Mouse (Mus musculus) cerebellum, adult 8-10 months (tissue): ENCODE measurements around the gene Cox6b2.
A peak's percentile ranks its signal among the peaks of the same experiment; 100 is the strongest.
"Not testable (repeated sequence)": the region's sequence is repeated elsewhere in the genome, so short reads cannot be mapped to it uniquely, and the experiment has no call there.

ENCODE experiments used
- DNase-seq: peaks from one replicate; pipeline ENCODE4 v3.0.0; 2022

The Cox6b2 gene

DNA sequence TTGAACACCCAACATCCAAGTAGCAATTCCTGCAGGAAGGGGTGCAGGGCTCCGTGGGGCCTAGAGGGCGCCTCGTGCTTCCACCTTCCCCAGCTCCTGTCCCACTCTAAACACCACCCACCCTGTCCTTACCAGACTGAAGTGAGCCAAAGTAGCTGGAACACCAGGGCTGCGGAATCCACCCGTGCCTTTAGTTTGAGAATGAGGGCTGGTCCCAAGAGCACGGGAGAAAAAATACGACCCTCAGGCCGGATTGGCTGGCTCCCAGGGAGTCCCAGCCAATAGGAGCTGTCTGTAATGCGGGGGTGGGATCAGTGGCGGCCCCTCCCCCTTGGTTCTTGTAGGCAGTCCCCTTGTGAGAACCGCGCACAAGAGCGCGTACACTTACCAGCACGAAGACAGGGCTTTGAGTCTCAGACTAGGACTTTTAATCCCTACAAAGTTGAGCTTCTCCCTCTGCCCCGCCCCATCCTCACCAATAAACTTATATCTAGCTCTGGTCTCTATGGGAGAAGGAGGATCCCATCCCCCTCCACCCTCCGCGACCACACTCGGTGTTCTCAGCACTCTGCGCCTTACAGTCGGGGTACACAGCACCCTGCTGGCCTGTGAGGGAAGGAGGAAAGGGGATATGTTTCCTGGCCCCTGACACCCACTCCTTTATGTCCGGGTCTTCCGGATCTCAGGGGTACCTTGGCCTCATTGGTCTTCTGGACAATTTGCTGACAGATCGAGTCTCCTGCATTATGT lies at the start of gene Cox6b2:
Cox6b2 (minus strand) TSS at position 274 of the 750 bp plus-strand sequence.
- no peak for DNase-seq

DNA sequence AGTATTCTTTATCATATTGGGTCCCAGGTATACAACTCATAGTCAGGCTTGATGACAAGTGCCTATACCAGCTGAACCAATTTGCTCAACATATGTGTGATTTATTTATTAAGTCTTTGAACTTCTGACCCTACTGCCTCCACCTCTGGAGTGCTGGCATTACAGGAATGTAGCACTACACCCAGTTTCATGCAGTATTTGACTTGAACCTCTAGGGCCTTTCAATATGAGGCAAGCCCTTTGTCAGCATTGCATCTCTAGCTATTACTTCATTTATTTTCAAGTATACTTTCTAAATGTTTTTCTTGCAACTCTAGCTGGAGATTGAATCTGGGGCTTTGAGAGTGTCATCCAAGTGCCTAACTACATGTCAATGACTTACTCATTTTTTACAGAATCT lies 49.4 kb upstream of the Cox6b2 start:
- DNase-seq = no peak

DNA sequence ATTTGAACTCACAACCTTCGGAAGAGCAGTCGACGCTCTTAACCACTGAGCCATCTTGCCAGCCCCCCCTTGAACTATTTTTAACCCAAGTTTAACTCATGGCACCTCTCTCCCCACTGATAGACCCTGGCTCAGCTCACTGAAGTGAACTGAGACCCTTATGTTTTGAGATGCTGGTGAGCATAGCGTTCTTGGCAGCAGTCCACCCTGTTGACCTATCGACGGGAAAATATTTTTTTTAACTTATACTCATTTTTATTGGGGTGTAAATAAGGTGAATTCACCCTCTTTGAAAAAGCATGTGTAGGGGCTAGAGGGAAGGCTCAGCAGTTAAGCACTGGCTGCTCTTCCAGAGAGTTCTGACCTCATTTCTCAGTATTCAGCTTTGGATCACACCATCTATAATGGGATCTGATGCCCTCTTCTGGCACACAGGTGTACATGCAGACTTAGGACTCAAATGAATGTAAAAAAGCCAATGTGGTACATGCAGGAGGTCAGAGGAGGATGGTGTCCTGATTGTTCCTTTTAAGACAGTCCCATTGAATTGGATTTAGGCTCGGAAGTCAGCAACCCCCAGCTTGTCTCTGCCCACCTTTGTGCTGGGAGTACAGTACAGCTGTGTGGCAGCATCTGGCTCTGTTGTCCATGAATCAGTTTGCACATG lies 43.0 kb upstream of the Cox6b2 start:
- peak; percentile 41 for DNase-seq

DNA sequence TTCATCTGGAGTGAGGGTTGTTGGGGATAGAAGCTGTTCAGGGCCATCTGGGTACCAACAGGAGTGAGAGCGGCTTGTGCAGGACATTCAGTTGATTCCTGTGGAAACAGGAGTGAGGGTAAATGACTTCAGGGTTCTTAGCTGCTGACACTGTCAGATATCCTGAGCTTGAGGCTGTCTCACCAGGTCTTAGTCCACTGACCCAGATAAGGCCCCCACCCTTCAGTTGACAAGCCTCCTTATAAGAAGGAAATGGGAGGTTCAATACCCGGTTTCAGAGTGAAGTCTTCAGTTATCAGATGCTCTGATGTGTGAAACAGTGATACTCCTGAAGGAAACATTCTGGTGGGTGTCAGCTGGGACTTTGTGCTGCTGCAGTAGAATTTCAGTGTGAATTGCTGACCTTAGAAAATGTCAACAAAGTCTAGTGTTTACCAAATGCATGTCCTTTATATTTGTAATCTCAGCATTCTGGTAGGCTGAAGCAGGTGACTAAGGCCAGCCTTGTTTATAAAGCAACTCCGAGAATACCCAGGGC lies 41.8 kb upstream of the Cox6b2 start:
- no peak for DNase-seq

DNA sequence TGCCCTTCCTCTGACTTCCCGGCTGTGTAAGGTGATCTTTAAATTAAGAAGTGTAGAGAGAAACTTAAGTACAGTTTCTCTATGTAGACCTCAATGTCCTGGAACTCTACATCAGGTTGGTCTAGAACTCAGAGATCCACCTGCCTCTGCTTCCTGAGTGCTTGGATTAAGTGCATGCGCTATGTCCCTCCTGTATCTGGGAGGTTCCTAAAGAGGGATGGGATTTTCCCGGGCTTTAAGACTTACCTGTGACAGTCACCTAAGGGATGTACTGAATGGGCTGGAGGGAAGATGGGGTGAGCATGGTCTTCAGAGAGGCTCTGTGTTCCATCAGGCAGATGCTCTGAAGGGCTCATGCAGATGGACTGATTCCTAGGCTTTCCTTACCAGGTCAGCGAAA lies 40.8 kb upstream of the Cox6b2 start:
- no peak for DNase-seq

DNA sequence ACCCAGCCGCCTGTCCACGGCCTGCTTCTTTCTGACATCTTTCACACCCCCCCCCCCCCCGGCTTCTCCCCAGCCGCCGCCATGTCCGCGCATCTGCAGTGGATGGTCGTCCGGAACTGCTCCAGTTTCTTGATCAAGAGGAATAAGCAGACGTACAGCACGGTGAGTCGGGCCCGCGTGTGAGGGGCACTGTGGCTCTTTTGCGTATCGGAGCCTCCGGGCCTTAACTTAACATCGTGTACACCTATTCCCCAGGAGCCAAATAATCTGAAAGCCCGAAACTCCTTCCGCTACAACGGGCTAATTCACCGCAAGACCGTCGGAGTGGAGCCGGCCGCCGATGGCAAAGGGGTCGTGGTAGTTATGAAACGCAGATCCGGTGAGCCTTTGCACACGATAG lies 40.4 kb upstream of the Cox6b2 start:
- not testable (repeated sequence) for DNase-seq

DNA sequence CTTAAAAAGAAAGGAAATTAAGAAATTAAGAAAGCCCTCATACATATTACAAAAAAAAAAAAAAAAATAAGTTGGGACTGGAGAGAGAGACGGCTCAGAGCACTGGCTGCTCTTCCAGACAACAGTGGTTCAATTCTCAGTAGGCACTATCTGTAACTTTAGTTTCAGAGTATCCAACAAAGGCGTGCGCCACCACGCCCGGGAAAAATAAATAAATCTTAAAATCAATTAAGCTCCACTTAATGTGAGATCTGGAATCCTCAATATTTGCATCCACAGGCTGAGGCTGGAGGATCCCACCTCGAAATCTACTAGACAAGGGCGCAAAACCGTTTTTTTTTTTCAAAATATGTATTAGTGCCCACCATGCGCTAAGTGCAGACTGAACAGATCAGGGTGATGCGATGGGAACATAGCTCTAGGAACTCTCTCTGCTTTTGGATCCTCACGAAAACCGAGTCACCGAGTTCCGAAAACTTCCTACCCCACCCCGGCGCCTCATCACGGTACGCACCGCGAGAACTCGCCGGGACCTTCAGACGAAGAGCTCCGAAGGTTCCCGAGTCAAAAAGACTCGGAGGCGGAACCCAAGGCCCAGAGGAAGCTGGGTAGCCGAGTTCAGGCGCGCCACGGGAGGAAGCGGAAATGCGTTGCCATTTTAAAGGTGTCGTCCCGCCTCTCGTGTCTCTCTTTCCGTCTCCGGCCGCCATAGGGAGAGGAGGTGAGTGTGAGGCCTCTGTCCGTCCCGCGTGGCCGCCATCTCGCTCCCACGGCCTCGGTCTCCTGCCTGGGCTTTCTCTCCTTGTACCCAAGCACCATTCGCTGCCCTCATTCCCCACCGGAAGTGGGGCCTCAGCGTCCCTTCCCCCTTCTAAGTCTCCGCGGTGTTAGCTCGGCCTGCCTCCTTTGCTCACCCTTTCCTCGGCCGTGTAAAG lies 39.7 kb upstream of the Cox6b2 start, which contains the start of gene Rpl28:
Rpl28 (plus strand) TSS at position 597 of the 935 bp plus-strand sequence.
- peak; percentile 92 for DNase-seq

DNA sequence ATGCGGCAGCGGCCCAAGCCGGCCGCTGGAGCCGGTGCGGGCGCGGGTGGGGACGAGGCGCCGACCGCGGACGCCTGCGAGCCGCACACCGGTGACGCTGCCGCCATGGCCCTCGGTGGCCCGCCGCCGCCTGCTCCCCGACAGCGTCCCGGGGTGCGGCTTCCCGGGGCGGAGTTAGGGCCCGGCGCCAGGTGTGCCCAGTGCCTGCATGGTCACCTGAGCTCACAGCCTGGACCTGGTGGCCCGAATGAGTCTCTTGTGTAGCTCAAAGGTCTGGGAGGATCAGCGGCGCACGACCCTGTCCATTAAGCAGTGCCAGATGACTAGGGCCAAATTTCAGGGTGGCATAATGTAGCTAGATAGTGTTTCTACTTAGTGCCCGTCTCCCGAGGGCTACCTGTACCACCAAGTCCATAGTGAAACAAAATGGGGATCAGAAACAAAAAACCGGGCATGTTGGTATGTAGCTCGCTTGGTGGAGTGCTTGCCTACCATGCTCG lies 36.6 kb upstream of the Cox6b2 start, which contains the start of gene Tmem238:
Tmem238 (minus strand) TSS at position 221 of the 500 bp plus-strand sequence.
- DNase-seq = no peak

DNA sequence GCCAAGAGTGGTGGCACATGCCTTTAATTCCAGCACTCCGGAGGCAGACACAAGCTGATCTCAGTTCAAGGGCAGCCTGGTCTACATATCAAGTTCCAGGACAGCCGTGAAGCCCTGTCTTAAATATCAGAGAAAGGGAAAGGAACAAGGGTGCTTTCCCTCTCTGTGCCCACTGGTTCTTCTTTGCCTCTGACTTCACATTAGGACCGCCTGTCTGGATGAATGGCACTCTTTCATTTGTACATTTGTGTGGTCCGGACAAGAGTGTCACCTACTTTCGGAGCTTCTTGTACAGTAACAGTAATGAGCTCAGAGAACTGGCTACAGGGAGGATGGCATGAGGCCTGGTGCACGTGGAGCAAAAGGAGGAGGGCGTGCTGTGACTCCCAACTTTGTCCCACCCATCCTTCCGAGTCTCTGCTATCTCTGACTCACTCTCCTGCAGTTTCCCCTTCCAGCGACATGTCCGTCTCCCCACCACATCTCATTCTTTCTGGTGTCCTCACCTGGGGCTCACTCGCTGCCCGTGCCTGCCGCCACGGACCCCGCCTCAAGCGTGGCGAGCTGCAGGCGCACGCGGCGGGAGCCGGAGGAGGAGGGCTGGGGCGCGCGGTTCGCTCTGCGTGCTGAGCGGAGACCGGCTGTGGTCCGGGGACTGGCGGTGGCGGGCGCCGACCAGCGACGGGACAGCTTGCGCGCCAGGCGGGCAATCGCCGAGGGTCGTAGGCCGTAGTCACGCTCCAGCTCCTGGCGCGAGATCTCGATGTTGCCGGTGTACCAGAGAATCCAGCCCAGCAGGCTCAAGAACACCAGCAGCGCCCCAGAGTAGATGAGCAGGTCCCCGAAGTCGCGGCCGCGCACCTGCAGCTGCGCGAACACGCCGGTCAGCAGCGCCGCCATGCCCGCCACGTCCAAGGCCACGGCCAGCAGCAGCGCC lies 35.9 kb upstream of the Cox6b2 start:
- peak; percentile 73 for DNase-seq

DNA sequence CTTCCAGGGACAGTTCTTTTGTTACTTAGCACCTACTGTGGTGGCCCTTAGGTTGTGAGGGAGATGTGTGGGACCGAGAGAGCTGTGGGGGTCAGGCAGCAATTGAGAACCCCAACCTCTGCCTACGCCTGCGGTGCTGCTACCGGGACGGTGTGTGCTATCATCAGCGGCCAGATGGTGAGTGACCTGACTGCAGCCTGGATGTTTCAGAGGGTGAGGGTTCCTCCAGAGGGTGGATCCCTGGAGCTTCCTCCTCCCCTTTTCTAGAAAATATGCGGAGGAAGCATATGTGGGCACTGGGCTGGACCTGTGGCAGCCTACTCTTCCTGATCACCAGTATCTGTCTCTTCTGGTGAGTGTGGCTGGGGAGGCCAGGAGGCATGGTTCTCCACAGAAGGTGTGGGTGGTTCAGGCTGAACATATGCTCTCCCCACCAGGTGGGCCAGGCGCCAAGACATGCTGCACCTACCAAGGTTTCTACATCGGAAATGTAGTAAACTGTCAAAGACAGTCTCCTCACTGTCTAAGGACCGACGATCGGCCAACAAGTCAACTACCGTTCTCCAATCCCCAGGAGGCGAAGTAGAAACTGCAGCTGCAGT lies 30.9 kb upstream of the Cox6b2 start:
- DNase-seq = peak; percentile 71

DNA sequence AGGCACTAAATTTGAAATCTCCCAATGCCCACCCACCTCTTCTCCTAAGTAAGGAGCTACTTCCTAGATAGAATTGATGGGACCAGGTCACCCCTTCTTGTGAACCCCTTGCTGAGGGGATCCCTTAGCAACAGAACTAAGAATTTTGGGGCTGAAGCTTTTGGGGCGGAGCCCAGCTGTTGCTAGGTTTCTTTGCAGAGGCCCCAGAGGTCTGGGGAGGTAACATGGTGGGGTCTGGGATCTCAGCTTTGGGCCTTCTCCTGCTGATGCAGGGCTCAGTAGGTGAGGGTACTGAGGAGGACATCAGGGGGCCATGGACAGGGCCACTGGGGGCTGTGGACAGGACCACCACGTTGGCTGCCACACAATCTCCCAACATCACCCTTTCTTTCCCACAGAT lies 29.9 kb upstream of the Cox6b2 start, which contains the start of the genes Il11 and Tmem190:
Il11 (minus strand) TSS at position 101 of the 400 bp plus-strand sequence.
Tmem190 (plus strand) TSS at position 179 of the 400 bp plus-strand sequence.
- DNase-seq = no peak

DNA sequence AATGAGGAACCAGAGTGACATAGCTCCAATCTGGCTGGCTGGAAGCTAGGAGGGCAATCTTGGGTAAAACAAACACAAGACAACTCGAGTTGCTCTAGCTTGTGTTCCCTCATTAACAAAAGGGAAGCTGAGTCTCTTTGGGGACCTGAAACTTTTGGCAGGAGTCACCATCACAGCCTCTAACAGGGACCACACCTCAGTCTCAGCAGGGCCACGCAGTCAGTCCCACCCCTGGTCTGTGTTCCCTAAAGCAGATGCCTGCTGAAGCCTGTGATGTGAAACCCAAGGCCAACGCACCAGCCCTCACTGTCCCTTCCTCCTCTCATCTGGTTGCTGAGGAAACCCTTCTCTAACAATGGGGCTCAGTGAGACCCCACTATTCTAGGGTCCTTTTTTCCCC lies 29.2 kb upstream of the Cox6b2 start:
- no peak for DNase-seq

DNA sequence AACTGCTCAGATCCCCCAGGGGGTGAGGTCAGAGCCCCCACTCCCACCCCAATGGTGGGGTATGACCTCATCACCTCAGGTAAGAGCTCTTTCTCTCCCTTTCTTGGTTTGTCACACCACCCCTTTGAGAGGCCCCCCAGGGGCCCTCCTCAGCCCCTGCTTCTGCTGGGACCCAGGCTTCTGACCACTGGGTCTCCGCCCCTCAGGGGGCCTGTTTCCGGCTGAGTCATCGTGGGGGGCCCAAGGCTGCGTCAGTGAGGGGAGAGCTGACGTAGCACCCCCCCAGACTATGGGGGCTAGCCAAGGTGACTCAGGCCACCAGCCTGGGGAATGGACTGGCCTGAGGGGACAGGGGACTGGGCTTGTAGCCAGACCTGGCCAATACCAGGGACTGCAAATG lies 27.0 kb upstream of the Cox6b2 start:
- DNase-seq = no peak

DNA sequence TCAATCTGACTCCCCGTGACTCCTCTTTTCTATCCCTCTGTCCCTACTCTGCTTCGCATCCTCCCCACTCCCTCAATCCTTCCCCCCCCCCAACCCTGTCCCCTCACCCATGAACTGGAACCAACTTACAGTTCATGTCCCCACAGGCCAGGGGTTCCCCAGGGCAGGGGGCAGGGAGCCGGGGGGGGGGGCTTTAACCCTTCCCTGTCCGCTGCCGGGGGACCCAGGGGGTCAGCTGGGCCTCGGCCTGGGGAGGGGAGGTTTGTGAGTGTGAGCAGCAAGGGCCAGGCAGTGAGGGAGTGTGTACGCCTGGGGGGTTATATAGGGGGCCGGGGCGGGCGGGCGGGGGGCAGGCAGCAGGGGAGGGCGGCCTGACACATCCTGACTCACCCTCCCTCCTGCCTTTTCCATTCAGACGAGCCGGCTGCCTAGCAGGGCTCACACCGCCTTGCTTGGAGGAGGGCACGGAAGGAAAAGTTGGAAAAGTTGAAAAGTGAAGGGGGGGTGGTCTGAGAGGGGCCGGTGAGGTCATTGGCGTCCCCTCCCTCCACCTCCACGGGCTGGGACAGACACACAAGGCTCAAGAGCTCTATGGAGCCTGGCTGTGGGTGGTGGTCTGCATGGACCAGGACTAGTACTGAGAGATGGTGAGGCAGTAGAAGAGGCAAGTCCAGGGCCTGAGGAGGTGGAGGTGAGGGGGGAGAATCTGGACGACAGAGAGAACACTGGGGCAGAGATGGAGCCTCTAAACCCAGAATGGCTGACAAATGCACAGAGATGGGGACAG lies 25.1 kb upstream of the Cox6b2 start:
- DNase-seq = no peak

DNA sequence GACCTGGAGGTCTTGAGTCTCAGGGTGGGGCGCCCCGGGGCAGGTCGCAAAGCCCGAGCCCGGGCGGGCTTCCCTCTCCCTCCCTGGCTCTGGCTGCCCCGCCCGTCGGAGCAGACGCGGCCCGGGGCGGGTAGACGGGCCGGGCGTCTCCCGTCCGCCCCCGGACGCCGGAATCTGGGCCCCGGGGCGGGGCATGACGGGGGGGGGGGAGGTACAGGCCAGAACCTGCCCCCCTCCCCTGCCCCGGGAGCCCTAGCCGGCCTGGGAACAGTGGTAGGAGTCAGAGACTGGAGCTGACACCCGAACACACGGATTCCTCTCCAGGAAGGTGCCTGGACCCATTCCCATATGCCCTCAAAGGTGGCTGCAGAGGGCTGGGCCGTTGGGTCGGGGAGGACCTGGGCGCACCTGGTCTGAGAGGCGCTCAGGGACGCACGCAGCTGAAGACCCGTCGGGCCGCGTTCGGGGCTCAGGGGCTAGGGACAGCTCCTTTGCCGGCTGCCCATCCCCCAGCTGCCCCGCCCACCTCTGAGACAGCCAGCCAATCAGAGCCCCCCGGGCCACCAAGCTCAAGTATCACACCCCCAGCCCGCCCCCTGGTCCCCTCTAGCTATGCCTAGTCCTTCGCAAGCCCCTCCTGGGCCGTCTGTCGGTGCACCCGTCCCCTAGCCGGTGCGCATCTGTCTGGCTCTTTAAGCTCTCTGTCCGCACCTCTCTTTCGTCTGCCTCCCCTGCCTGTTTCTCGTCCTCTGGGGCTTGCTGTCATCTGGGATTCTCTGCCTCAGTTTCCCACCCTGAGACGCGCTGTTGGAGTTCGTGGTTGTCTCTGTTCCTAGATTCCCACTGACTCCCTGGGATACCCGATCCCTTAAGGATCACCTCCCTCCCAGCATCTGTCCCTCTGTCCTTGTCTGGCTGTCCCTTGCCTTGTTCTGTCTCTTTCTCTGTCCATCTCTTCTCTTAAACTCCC lies 24.3 kb upstream of the Cox6b2 start:
- no peak for DNase-seq

DNA sequence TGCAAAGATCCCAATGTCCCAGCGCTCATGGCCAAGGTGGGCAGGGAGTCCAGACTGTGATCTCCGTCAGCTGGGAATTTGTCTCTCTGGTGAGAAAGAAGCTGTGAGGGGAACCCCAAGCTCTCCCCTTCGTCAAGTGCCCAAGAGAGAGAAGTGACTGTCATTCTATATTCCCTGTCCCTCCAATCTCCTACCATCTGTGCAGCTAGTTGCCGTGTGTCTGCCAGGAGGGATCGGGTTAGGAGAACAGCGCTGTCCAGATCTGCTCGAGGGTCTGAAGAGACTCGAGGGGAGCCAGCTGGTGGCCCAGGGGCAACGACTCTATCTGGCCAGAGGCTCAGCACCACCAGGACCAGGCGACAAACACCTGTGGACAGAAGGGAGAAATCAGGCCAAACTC lies 23.2 kb upstream of the Cox6b2 start:
- no peak for DNase-seq

DNA sequence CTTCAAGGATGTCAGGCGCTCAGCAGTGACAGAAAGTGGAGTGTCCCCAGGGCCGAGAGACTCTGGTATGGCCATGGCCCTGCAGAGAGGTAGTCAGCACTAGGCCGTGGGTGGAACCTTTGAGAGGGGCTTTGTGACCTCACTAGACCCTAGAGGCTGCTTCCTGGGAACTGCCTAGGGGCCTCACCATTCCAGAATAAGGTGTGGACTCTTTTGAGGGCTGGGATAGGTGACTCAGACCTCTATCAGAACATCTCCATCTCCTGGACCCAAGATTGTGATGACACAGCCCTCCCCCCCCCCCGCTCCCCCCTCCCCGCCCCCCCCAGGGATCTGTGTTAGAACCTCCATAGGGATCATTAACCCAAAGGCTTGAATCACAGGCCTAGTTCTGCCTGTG lies 18.3 kb upstream of the Cox6b2 start, which contains the start of gene Fam71e2:
Fam71e2 (minus strand) TSS at position 101 of the 400 bp plus-strand sequence.
- DNase-seq = no peak

DNA sequence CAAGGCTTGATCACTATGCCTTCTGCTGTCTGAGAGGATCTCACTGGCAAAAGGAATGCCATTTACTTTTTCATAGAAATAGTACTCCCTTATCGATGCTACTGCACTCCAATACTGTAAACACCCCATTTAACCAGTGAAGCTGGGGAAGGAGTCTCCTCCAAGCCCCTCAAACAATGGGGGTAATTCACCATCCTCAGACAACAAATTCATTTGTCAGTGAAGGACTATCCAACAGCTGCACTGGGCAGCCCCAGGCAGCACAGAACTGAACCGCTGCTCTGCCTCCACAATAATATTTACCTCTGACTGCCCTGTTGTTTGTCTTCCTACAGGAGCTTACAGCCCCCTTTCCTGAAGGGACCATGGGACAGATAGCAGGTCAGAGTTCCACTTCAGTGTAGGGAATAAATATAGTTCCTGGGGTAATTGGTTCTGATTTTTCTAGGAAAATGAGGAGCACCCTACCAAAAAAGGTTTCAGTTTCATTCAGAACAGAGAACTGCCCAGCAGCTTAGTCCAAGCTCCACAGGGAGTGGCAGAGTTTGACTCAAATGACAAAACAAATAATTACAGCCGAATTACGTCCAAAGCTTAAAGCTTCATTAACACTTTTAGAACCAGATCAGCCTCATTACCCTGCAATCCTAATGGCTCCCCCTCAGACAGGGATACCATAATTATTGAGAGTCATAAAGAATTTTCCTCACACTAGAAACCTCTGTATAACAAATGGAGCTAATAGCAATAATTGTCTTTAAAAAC lies 12.2 kb upstream of the Cox6b2 start:
- no peak for DNase-seq
